Mouse (Mus musculus) limb, embryonic 14.5 days (tissue): ENCODE data around the gene Prrx1. TPM values are rescaled to one million over a fixed set of nuclear protein-coding genes. Genes with fewer than 3 reads are reported as not detected.

Experiments used
- ATAC-seq: fragments of 200-750 bp; cut with Nextera tagmentation; 2 replicates; pipeline ENCODE4 v1.8.0; 2017; ENCODE audit warnings: low read depth, moderate number of reproducible peaks, moderate TSS enrichment; ENCODE audit not compliant: low FRiP score
- DNase-seq: peaks from one replicate; pipeline ENCODE4 v3.0.0-alpha.2; 2015; ENCODE audit warnings: low spot score
- H3K27ac ChIP-seq: fragments of 300-500 bp; sonication (generic); replicated peaks from 2 replicates; pipeline ENCODE4 v1.5.1; 2014; ENCODE audit warnings: low read depth, mild to moderate bottlenecking, low read length, moderate library complexity, mixed read lengths
- H3K27me3 ChIP-seq: fragments of 300-500 bp; sonication (generic); 2 replicates; pipeline ENCODE4 v1.6.1; 2014; ENCODE audit warnings: low read length, mixed read lengths; ENCODE audit not compliant: control insufficient read depth, insufficient read depth
- H3K36me3 ChIP-seq: fragments of 300-500 bp; sonication (generic); 2 replicates; pipeline ENCODE4 v1.6.1; 2014; ENCODE audit warnings: mild to moderate bottlenecking, low read length, moderate library complexity, mixed read lengths; ENCODE audit not compliant: control insufficient read depth, insufficient read depth
- H3K4me1 ChIP-seq: fragments of 300-500 bp; sonication (generic); 2 replicates; pipeline ENCODE4 v1.6.1; 2014; ENCODE audit warnings: antibody characterized with exemption, low read length, mixed read lengths; ENCODE audit not compliant: control insufficient read depth, insufficient read depth
- H3K4me2 ChIP-seq: fragments of 300-500 bp; sonication (generic); replicated peaks from 2 replicates; pipeline ENCODE4 v1.6.1; 2014; ENCODE audit warnings: low read depth, mild to moderate bottlenecking, low read length, moderate library complexity; ENCODE audit not compliant: severe bottlenecking
- H3K4me3 ChIP-seq: fragments of 300-500 bp; sonication (generic); replicated peaks from 2 replicates; pipeline ENCODE4 v1.5.1; 2014; ENCODE audit warnings: low read length
- H3K9ac ChIP-seq: fragments of 300-500 bp; sonication (generic); 2 replicates; pipeline ENCODE4 v1.6.1; 2014; ENCODE audit warnings: mild to moderate bottlenecking, low read depth, low read length, moderate library complexity; ENCODE audit not compliant: severe bottlenecking
- H3K9me3 ChIP-seq: fragments of 300-500 bp; sonication (generic); 2 replicates; pipeline ENCODE4 v1.6.1; 2016; ENCODE audit warnings: low read length; ENCODE audit not compliant: control insufficient read depth
- POLR2A ChIP-seq: fragments of 200-500 bp; IDR thresholded peaks from 2 replicates; pipeline ENCODE4 v1.8.0; 2012; ENCODE audit warnings: inconsistent platforms, mild to moderate bottlenecking, moderate library complexity, borderline replicate concordance; ENCODE audit not compliant: insufficient read depth, insufficient read length; ENCODE audit errors: extremely low read depth
- WGBS: fragments of 180-500 bp; shearing (Covaris S2); extraction: QIAGEN DNeasy Blood & Tissue Kit; methylation state at CpG from one replicate; pipeline ENCODE4 v1.1.7; 2014; 5-methylcytosine and 5-hydroxymethylcytosine counted together
- polyA plus RNA-seq, 2 experiments: library from polyadenylated mRNA; depleted of rRNA in 1 of 2; stranded (reverse) in 1 of 2; unstranded in 1 of 2; fragments of >200 nt; fragmentation: Nextera tagmentation in 1 of 2; extraction: Ambion mirVana in 1 of 2; gene quantifications; 2 replicates each; pipeline versions ENCODE4 v1.2.1 to v1.2.3; 2012 to 2014

Gene Prrx1
- polyA plus RNA-seq, 2 experiments: 114 to 122 TPM

GRCm38 (mm10) chr1:163274919-163275318 lies 38.6 kb downstream of the Prrx1 start:
- Histone ChIP-seq H3K27ac (no peak overlapping the region), H3K4me3 (no peak overlapping the region), H3K4me2 (no peak overlapping the region), H3K36me3 (peaks cover 21% of the 10 kb centered on the region), H3K27me3 (no peaks in the 10 kb centered on the region), H3K4me1 (peaks cover 2% of the 10 kb centered on the region; the same call in 1 of the 2 replicates), H3K9me3 (no peaks in the 10 kb centered on the region), H3K9ac (no peak overlapping the region)
- WGBS: 64% methylated on average over 3 of the region's 3 CpGs
- no peak for ATAC-seq
- no peak for DNase-seq
- TF ChIP-seq POLR2A: no peak

GRCm38 (mm10) chr1:163273132-163273531 lies 40.4 kb downstream of the Prrx1 start:
- no peak for DNase-seq
- no peak overlapping the region for H3K9ac ChIP-seq
- H3K4me2 ChIP-seq: no peak overlapping the region
- H3K36me3 ChIP-seq: peaks cover 23% of the 10 kb centered on the region
- 89% methylated on average over 3 of the region's 3 CpGs for WGBS
- no peak for ATAC-seq
- H3K4me3 ChIP-seq: no peak overlapping the region
- no peaks in the 10 kb centered on the region for H3K9me3 ChIP-seq
- no peak for TF ChIP-seq POLR2A
- no peaks in the 10 kb centered on the region for H3K27me3 ChIP-seq
- no peaks in the 10 kb centered on the region for H3K4me1 ChIP-seq
- H3K27ac ChIP-seq: no peak overlapping the region

GRCm38 (mm10) chr1:163266853-163267538 lies 46.5 kb downstream of the Prrx1 start:
- DNase-seq (no peak), ATAC-seq (no peak)
- Histone ChIP-seq H3K27ac (no peak overlapping the region), H3K27me3 (no peaks in the 10 kb centered on the region), H3K4me1 (peaks cover 12% of the 10 kb centered on the region; the same call in 1 of the 2 replicates), H3K4me2 (no peak overlapping the region), H3K9me3 (no peaks in the 10 kb centered on the region), H3K4me3 (no peak overlapping the region), H3K36me3 (peaks cover 11% of the 10 kb centered on the region), H3K9ac (no peak overlapping the region)
- WGBS: 75% methylated on average over 8 of the region's 8 CpGs
- TF ChIP-seq POLR2A: no peak

- TF ChIP-seq POLR2A: no peak
- Histone ChIP-seq H3K9ac (no peak overlapping the region), H3K4me2 (no peak overlapping the region), H3K27me3 (no peaks in the 10 kb centered on the region), H3K4me1 (no peaks in the 10 kb centered on the region), H3K27ac (no peak overlapping the region), H3K4me3 (no peak overlapping the region), H3K36me3 (peaks cover 92% of the 10 kb centered on the region), H3K9me3 (no peaks in the 10 kb centered on the region)
- DNase-seq (no peak), ATAC-seq (no peak)
- 76% methylated on average over 2 of the region's 2 CpGs for WGBS
These were observed 56.2 kb downstream of the Prrx1 start for GRCm38 (mm10) chr1:163257298-163257697.

- no peak for DNase-seq
- Histone ChIP-seq H3K9ac (no peak overlapping the region), H3K36me3 (peaks cover 90% of the 10 kb centered on the region), H3K4me1 (no peaks in the 10 kb centered on the region), H3K4me2 (no peak overlapping the region), H3K4me3 (no peak overlapping the region), H3K27ac (no peak overlapping the region), H3K9me3 (no peaks in the 10 kb centered on the region), H3K27me3 (no peaks in the 10 kb centered on the region)
- TF ChIP-seq POLR2A: no peak
- WGBS: 21% methylated on average over 2 of the region's 2 CpGs
- ATAC-seq: no peak
These were observed 57.6 kb downstream of the Prrx1 start for GRCm38 (mm10) chr1:163255884-163256283.
